Mouse (Mus musculus) liver, embryonic 16.5 days (tissue): ENCODE data around the gene Cdc37. TPM values are rescaled to one million over a fixed set of nuclear protein-coding genes. Genes with fewer than 3 reads are reported as not detected.

Experiments
- ATAC-seq: fragments of 200-750 bp; cut with Nextera tagmentation; 2 replicates; pipeline ENCODE4 v1.8.0; 2017; ENCODE audit warnings: low read depth, mild to moderate bottlenecking, moderate number of reproducible peaks, moderate library complexity
- H3K27ac ChIP-seq: fragments of 300-500 bp; sonication (generic); 2 replicates; pipeline ENCODE4 v1.5.1; 2014; ENCODE audit warnings: mild to moderate bottlenecking, low read length
- H3K27me3 ChIP-seq: fragments of 300-500 bp; sonication (generic); 2 replicates; pipeline ENCODE4 v1.6.1; 2014; ENCODE audit warnings: low read depth, low read length, mixed read lengths; ENCODE audit not compliant: control insufficient read depth, insufficient read depth
- H3K36me3 ChIP-seq: fragments of 300-500 bp; sonication (generic); 2 replicates; pipeline ENCODE4 v1.6.1; 2014; ENCODE audit warnings: mild to moderate bottlenecking; ENCODE audit not compliant: control insufficient read depth, insufficient read depth
- H3K4me1 ChIP-seq: fragments of 300-500 bp; sonication (generic); 2 replicates; pipeline ENCODE4 v1.6.1; 2014; ENCODE audit warnings: low read depth, low read length, mixed read lengths; ENCODE audit not compliant: control insufficient read depth
- H3K4me2 ChIP-seq: fragments of 300-500 bp; sonication (generic); 2 replicates; pipeline ENCODE4 v1.6.1; 2014; ENCODE audit warnings: low read depth, low read length, mixed read lengths
- H3K4me3 ChIP-seq: fragments of 300-500 bp; sonication (generic); 2 replicates; pipeline ENCODE4 v1.5.1; 2014; ENCODE audit warnings: low read depth, mild to moderate bottlenecking, low read length
- H3K9ac ChIP-seq: fragments of 300-500 bp; sonication (generic); 2 replicates; pipeline ENCODE4 v1.6.1; 2014; ENCODE audit warnings: low read depth, low read length
- H3K9me3 ChIP-seq: fragments of 300-500 bp; sonication (generic); replicated peaks from 2 replicates; pipeline ENCODE4 v1.6.1; 2016; ENCODE audit warnings: low read length; ENCODE audit not compliant: control insufficient read depth
- WGBS: fragments of 180-500 bp; shearing (Covaris S2); extraction: QIAGEN DNeasy Blood & Tissue Kit; methylation state at CpG from one replicate; pipeline ENCODE4 v1.1.7; 2014; ENCODE audit not compliant: insufficient replicate concordance; 5-methylcytosine and 5-hydroxymethylcytosine counted together
- polyA plus RNA-seq: library from polyadenylated mRNA; unstranded; fragments of >200 nt; fragmentation: Nextera tagmentation; extraction: Ambion mirVana; gene quantifications from 2 replicates; pipeline ENCODE4 v1.2.1, GENCODE M21; 2015

Cdc37 gene
- polyA plus RNA-seq, 1 experiment from 2014 or later = 104 TPM

DNA sequence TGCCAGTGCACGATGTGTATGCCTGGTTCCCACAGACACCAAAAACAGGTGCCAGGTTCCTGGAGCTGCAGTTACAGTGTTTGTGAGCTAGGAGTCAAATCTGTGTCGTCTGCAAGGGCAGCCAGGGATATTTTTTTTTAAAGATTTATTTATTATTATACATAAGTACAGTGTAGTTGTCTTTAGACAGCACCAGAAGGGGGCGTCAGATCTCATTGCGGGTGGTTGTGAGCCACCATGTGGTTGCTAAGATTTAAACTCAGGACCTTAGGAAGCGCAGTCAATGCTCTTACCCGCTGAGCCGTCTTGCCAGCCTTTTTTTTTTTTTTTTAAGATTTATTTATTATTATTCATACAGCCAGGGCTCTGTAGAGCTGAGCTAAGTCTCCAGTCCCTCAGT lies 40.1 kb upstream of the Cdc37 start:
- Histone ChIP-seq H3K4me3 (no peak overlapping the region), H3K4me2 (no peak overlapping the region), H3K9ac (no peak overlapping the region), H3K4me1 (peaks cover 1% of the 10 kb centered on the region), H3K27me3 (no peaks in the 10 kb centered on the region), H3K36me3 (no peaks in the 10 kb centered on the region), H3K9me3 (no peaks in the 10 kb centered on the region), H3K27ac (no peak overlapping the region)
- ATAC-seq = no peak
- WGBS = 46% methylated on average over 7 of the region's 7 CpGs

DNA sequence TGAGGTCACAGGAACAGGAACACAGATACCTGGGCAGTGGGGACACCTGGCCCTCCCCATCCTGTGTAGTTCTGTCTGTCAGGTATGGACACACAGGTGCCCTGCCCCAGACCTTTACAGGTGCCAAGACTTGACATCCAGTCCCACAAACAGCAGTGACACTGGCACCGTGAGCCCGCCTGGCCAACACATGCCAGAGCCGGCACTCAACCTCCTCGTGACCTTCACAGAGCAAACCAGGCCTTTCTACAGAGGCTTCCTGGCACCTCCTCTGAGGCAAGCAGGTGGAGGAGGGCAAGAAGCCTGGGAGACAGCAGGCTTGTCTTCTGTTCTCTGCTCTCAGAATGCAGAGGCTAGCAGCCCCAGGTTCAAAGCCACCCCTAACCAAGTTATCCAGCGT lies 35.7 kb upstream of the Cdc37 start:
- H3K9ac ChIP-seq = no peak overlapping the region
- H3K27ac ChIP-seq = no peak overlapping the region
- no peak for ATAC-seq
- H3K36me3 ChIP-seq = no peaks in the 10 kb centered on the region
- no peak overlapping the region for H3K4me3 ChIP-seq
- no peaks in the 10 kb centered on the region for H3K9me3 ChIP-seq
- WGBS = 86% methylated on average over 5 of the region's 5 CpGs
- no peak overlapping the region for H3K4me2 ChIP-seq
- no peaks in the 10 kb centered on the region for H3K27me3 ChIP-seq
- peaks cover 31% of the 10 kb centered on the region for H3K4me1 ChIP-seq

DNA sequence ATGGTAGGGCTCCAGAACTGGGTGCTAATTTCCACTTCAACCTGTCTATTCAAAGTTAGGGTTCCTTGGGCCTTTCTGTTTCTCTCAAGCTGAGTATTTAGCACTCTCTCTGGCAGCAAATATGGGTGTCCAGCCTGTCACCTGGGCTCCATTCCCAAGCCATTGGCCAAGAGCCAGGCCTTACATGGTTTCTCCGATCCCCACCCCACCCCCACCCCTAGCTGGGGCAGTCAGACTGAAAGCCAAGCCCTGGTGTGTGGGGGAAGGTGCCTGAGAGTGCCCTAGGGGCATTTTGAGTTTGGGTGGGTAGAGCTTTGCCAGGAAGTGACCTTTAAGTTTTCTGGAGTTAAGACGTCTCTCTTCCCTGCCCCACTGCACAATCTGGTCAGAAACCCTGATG lies 35.0 kb upstream of the Cdc37 start:
- Histone ChIP-seq H3K9ac (no peak overlapping the region), H3K27me3 (no peaks in the 10 kb centered on the region), H3K4me1 (peaks cover 31% of the 10 kb centered on the region), H3K27ac (no peak overlapping the region), H3K4me2 (peak overlapping the region; percentile 78; the same call in 1 of the 2 replicates), H3K9me3 (no peaks in the 10 kb centered on the region), H3K36me3 (no peaks in the 10 kb centered on the region), H3K4me3 (peak overlapping the region; percentile 64; the same call in 1 of the 2 replicates)
- WGBS = 45% methylated on average over 2 of the region's 2 CpGs
- ATAC-seq = no peak

- Histone ChIP-seq H3K9ac (peak overlapping the region; percentile 62), H3K9me3 (no peaks in the 10 kb centered on the region), H3K4me1 (peaks cover 31% of the 10 kb centered on the region), H3K4me3 (peak overlapping the region; percentile 64), H3K4me2 (peak overlapping the region; percentile 78), H3K27ac (no peak overlapping the region), H3K36me3 (no peaks in the 10 kb centered on the region), H3K27me3 (no peaks in the 10 kb centered on the region)
- WGBS = 8% methylated on average over 34 of the region's 34 CpGs
- ATAC-seq = peak; percentile 71
Observed at GRCm38 (mm10) chr9:21183905-21184413, 34.2 kb upstream of the Cdc37 start.

DNA sequence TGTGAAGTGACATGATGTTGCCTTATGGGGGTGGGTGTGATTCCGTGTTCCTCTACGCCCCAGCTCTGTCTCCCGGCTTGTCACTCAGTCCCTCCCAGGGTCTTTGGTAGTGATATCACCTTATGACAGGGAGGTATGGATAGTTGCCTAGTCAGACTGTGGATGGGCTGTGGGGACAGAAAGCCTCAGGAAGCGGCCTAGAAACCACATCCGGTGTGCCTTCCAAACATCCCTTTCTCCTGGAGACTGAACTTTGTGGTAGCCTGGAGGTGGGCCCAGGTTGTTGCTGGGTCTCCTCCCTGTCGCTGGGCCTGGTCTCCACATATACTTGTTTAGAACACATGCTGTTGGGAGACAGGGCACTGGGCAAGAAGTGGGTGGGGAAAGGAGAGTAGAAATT lies 33.6 kb upstream of the Cdc37 start:
- WGBS = 33% methylated on average over 6 of the region's 6 CpGs
- peak overlapping the region; percentile 64 for H3K4me3 ChIP-seq
- no peak overlapping the region; the same call in 1 of the 2 replicates for H3K9ac ChIP-seq
- no peaks in the 10 kb centered on the region for H3K9me3 ChIP-seq
- no peak for ATAC-seq
- H3K27me3 ChIP-seq = no peaks in the 10 kb centered on the region
- H3K36me3 ChIP-seq = no peaks in the 10 kb centered on the region
- H3K4me2 ChIP-seq = peak overlapping the region; percentile 78; the same call in 1 of the 2 replicates
- no peak overlapping the region for H3K27ac ChIP-seq
- peaks cover 31% of the 10 kb centered on the region for H3K4me1 ChIP-seq

DNA sequence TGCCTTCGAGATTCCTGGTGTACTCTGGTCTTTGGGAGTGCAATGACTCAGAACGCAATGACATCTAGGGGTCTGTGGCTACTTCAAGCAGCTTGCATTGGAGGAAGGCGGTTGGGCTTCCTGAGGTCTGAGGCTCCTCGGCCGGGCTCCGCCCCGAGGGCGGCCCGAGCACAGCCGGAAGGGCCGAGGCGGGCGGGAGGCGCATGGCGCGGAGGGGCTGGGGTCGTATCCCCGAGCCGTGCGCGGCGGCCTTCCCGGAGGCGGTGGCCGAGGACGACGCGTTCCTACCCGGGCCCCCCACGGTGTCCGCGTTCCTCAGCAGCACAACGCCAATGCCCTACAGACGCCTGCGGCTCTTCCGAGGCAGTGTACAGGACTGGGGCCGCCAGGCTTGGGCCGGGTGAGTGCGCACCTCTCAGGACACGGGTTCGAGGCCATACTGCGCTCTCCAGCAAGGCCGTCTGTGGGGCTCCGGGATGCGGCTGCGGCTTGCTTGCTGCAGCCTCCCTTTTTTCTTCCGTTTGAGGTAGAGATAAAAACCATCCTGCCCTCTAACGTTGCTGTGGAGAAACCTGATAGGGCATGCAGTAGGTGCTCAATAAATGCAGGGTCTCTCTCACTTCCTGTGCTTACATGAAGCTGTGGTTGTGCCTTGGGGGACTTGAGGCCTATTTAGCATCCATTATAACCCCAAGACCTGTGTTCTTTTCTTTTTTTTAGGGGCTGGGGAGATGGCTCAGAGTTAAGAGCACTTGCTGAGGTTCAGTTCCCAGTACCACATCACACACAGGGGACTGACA lies 31.8 kb upstream of the Cdc37 start:
- no peak for ATAC-seq
- Histone ChIP-seq H3K4me2 (peak overlapping the region; percentile 69), H3K4me3 (peak overlapping the region; percentile 62), H3K27me3 (no peaks in the 10 kb centered on the region), H3K9me3 (no peaks in the 10 kb centered on the region), H3K36me3 (no peaks in the 10 kb centered on the region), H3K4me1 (peaks cover 31% of the 10 kb centered on the region), H3K27ac (peak overlapping the region; percentile 67), H3K9ac (peak overlapping the region; percentile 65)
- WGBS = 2% methylated on average over 48 of the region's 48 CpGs

- Histone ChIP-seq H3K4me2 (no peak overlapping the region), H3K27ac (no peak overlapping the region), H3K4me3 (no peak overlapping the region), H3K9me3 (no peaks in the 10 kb centered on the region), H3K9ac (no peak overlapping the region), H3K4me1 (peaks cover 31% of the 10 kb centered on the region), H3K36me3 (no peaks in the 10 kb centered on the region), H3K27me3 (no peaks in the 10 kb centered on the region)
- 30% methylated on average over 1 of the region's 1 CpGs for WGBS
- no peak for ATAC-seq
Observed at GRCm38 (mm10) chr9:21180841-21181240, 31.1 kb upstream of the Cdc37 start.

GRCm38 (mm10) chr9:21180402-21180801 lies 30.6 kb upstream of the Cdc37 start:
- no peaks in the 10 kb centered on the region for H3K9me3 ChIP-seq
- no peaks in the 10 kb centered on the region for H3K36me3 ChIP-seq
- H3K27me3 ChIP-seq = no peaks in the 10 kb centered on the region
- H3K4me2 ChIP-seq = no peak overlapping the region
- WGBS = 56% methylated on average over 4 of the region's 4 CpGs
- peaks cover 31% of the 10 kb centered on the region for H3K4me1 ChIP-seq
- ATAC-seq = no peak
- no peak overlapping the region for H3K27ac ChIP-seq
- no peak overlapping the region for H3K4me3 ChIP-seq
- H3K9ac ChIP-seq = no peak overlapping the region

GRCm38 (mm10) chr9:21172364-21172763 lies 22.6 kb upstream of the Cdc37 start:
- no peak for ATAC-seq
- no peak overlapping the region for H3K9ac ChIP-seq
- H3K27me3 ChIP-seq = no peaks in the 10 kb centered on the region
- no peak overlapping the region for H3K4me2 ChIP-seq
- H3K9me3 ChIP-seq = no peaks in the 10 kb centered on the region
- H3K36me3 ChIP-seq = no peaks in the 10 kb centered on the region
- 34% methylated on average over 6 of the region's 6 CpGs for WGBS
- peaks cover 18% of the 10 kb centered on the region for H3K4me1 ChIP-seq
- no peak overlapping the region for H3K4me3 ChIP-seq
- no peak overlapping the region for H3K27ac ChIP-seq
